Mouse (Mus musculus) thymus, adult 2 months (tissue): ENCODE data around the gene Lrrc7. TPM values are rescaled to one million over a fixed set of nuclear protein-coding genes. Genes with fewer than 3 reads are reported as not detected.

ENCODE experiments used
- DNase-seq: peaks from one replicate; pipeline ENCODE4 v3.0.0; 2021
- H3K27ac ChIP-seq: fragments of 200-500 bp; 2 replicates; pipeline ENCODE4 v1.5.1; 2012; ENCODE audit warnings: low read length, control low read depth; ENCODE audit not compliant: control insufficient read depth, insufficient read depth
- H3K27me3 ChIP-seq: fragments of 200-500 bp; 2 replicates; pipeline ENCODE4 v1.6.1; 2012; ENCODE audit warnings: mild to moderate bottlenecking, low read length, moderate library complexity, mixed read lengths; ENCODE audit not compliant: control insufficient read depth, insufficient read depth
- H3K36me3 ChIP-seq: fragments of 200-500 bp; 2 replicates; pipeline ENCODE4 v1.6.1; 2012; ENCODE audit warnings: mild to moderate bottlenecking, low read length, moderate library complexity; ENCODE audit not compliant: control insufficient read depth, insufficient read depth
- H3K4me1 ChIP-seq: fragments of 200-500 bp; replicated peaks from 2 replicates; pipeline ENCODE4 v1.6.1; 2012; ENCODE audit warnings: low read length; ENCODE audit not compliant: control insufficient read depth, insufficient read depth
- H3K4me3 ChIP-seq: fragments of 200-500 bp; 2 replicates; pipeline ENCODE4 v1.5.1; 2012; ENCODE audit warnings: mild to moderate bottlenecking, low read length, control low read depth, moderate library complexity; ENCODE audit not compliant: control insufficient read depth, insufficient read depth
- CTCF ChIP-seq: fragments of 200-500 bp; IDR thresholded peaks from 2 replicates; pipeline ENCODE4 v1.5.1; 2012; ENCODE audit warnings: mild to moderate bottlenecking, control low read depth, low read length, moderate library complexity, borderline replicate concordance; ENCODE audit not compliant: control insufficient read depth, poor library complexity, insufficient read depth; ENCODE audit errors: extremely low read depth
- POLR2A ChIP-seq: fragments of 200-500 bp; IDR thresholded peaks from 2 replicates; pipeline ENCODE4 v1.6.1; 2012; ENCODE audit warnings: mild to moderate bottlenecking, low read length, control low read depth, moderate library complexity; ENCODE audit not compliant: control insufficient read depth, poor library complexity, insufficient read depth; ENCODE audit errors: extremely low read depth
- WGBS: fragments of 180-500 bp; shearing (Covaris S2); methylation state at CpG from one replicate; pipeline ENCODE4 v1.1.7; 2018; 5-methylcytosine and 5-hydroxymethylcytosine counted together
- polyA plus RNA-seq: library from polyadenylated mRNA; depleted of rRNA; stranded (reverse); fragments of >200 nt; gene quantifications from 2 replicates; pipeline ENCODE4 v1.2.3, GENCODE M21; 2012

Gene Lrrc7
- polyA plus RNA-seq, 1 experiment, result not detected

DNA sequence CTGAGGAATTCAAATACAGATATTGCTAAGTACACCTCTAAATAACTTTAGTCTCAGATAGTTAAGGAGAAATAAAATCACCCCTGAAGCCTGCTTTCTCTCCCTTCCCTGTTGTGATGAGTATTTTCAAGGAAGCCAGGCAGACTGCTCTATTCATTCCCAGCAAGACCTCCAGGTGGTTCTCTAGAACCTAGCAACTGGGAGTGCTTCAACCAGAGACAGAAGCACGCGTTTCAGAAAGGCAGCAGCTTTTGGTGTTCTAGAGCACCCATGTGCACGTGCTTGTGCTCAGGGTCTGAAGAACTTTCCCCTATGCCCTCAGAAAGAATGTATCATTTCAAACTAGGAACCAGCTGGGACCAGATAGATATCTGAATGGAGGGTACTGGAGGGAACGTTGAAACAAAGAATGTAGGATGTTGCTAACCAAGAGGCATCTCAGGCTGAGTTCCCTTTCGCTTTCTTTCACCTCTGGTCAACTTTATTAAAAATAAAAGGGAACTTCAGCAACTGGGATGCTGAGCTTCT, 2.8 kb downstream of the Lrrc7 start:
- Histone ChIP-seq H3K4me3 (no peak overlapping the region), H3K36me3 (no peaks in the 10 kb centered on the region), H3K27me3 (no peaks in the 10 kb centered on the region), H3K27ac (no peak overlapping the region), H3K4me1 (no peaks in the 10 kb centered on the region)
- WGBS, result 18% methylated on average over 5 of the region's 5 CpGs
- TF ChIP-seq CTCF (no peak), POLR2A (no peak)
- no peak for DNase-seq

DNA sequence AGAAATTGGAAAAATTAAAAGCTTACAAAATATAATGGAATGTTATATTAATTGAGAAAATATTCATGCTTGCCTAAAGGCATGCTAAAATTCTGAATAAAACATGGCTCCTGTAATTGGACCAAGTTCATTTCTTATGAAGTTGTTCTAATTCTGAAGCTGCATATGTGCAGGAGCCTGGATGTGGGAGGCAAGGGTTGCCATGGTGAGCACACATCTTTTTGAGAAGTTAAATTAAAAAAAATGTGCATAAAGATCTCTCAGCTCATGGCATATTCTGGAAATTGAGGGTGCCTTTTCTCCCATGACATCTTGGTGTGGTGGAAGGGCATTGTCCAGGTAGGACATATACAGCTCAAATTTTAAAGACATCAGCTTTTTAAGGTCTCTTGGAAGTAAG, 3.4 kb downstream of the Lrrc7 start:
- Histone ChIP-seq H3K27ac (no peak overlapping the region), H3K36me3 (no peaks in the 10 kb centered on the region), H3K27me3 (no peaks in the 10 kb centered on the region), H3K4me3 (no peak overlapping the region), H3K4me1 (no peaks in the 10 kb centered on the region)
- DNase-seq, result no peak
- no peak for TF ChIP-seq POLR2A
- TF ChIP-seq CTCF, result no peak

DNA sequence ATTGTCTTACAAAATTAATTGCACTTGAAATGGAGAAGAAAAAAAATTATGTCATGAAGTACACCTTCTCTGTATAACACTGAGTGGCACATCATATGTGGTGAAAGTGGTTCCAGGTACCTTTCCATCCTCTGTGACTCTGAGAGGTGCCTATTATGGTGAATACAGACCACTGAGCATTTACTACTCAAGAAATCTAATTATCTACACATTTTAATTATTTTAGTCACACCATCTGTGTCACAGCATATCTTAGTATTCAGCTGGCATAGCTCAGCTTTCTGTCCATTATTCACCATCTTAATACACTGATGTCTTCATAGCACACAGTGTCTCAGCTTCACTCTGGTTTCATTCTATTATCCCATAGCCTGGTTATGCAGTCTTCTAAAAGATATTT, 7.7 kb downstream of the Lrrc7 start:
- H3K4me3 ChIP-seq, result no peak overlapping the region
- TF ChIP-seq CTCF, result no peak
- no peak for TF ChIP-seq POLR2A
- H3K36me3 ChIP-seq, result no peaks in the 10 kb centered on the region
- H3K27me3 ChIP-seq, result no peaks in the 10 kb centered on the region
- no peak overlapping the region for H3K27ac ChIP-seq
- no peaks in the 10 kb centered on the region for H3K4me1 ChIP-seq
- no peak for DNase-seq

DNA sequence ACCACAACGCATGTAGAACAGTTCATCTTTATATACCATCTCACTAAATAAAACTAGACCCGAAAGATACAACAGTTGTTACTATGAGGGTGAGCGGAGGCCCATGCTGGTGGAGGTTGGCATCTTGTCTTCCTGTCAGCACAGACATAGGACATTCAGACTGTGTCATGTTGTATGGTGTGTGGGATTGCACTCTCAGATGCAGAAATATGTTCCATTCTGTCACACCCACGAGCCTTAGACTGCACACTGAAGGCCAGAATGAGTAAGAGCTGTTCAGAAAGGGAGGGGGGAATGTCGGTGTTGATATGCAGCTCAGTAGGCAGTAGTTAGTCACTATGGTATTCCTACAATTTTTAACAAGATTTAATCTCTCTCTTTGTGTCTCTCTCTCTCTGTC, 9.9 kb downstream of the Lrrc7 start:
- no peaks in the 10 kb centered on the region for H3K36me3 ChIP-seq
- WGBS, result 76% methylated on average over 5 of the region's 5 CpGs
- H3K27ac ChIP-seq, result no peak overlapping the region
- H3K4me1 ChIP-seq, result no peaks in the 10 kb centered on the region
- no peak overlapping the region for H3K4me3 ChIP-seq
- DNase-seq, result no peak
- no peaks in the 10 kb centered on the region for H3K27me3 ChIP-seq
- TF ChIP-seq POLR2A (no peak), CTCF (no peak)

DNA sequence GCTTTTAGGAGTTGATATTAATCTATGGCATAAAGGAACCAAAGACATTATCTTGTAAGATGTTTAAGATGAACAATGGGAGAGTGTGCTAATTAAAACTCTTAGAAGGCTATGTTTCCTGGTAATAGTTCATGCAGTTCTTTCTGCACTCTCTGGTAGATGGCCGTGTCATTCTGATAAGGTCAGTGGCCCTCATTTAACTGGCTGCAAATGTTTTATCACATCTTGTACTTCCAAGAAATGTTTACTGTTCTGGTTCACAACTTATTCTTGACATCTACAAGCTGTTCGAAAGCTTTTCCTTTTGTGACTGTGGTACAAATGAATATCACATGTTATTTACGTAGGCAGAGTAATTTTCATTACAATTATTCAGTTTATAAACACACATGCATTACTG, 18.5 kb downstream of the Lrrc7 start:
- 85% methylated on average over 3 of the region's 3 CpGs for WGBS
- H3K27ac ChIP-seq, result no peak overlapping the region

DNA sequence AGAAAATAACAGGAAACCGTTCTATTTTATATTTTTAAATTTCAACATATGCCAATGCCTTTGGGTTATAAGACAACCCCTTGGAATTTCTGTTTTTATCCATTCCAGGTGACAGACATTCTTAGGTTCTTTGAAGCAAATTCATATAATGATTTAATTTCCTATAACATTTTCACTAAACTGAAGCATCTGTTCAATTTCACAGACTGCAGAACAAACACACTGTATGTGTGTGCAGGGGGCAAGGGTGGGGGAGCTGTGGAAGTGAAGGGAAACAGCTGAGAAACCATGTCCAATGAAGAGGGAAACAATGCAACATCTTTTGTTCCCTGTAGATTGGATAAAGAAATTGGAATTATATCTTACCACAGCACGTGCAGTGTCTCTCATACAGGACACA, 29.2 kb downstream of the Lrrc7 start:
- Histone ChIP-seq H3K4me1 (no peaks in the 10 kb centered on the region), H3K27me3 (no peaks in the 10 kb centered on the region), H3K27ac (no peak overlapping the region), H3K4me3 (no peak overlapping the region), H3K36me3 (no peaks in the 10 kb centered on the region)
- TF ChIP-seq POLR2A (no peak), CTCF (no peak)
- 77% methylated on average over 2 of the region's 2 CpGs for WGBS
- no peak for DNase-seq

More for the DNA sequence above, 18.5 kb downstream of the Lrrc7 start:
- DNase-seq, result no peak
- Histone ChIP-seq H3K4me3 (no peak overlapping the region), H3K4me1 (no peaks in the 10 kb centered on the region), H3K27me3 (no peaks in the 10 kb centered on the region), H3K36me3 (no peaks in the 10 kb centered on the region)
- TF ChIP-seq POLR2A, result no peak

DNA sequence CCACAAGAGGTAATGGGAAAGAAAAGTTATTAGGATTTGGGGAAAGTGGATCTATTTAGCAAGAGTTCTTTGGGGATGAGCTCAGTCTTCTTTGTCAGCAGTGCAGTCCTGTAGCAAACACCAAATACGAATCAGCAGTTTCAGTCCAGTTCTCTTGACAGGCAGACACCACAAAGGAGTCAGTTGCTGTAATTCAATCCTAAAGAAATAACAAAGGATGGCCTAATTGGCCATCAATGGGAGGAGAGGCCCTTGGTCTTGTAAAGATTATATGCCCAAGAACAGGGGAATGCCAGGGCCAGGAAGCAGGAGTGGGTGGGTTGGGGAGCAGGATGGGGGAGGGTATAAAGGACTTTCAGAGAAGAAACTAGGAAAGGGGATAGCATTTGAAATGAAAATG, 33.5 kb downstream of the Lrrc7 start:
- Histone ChIP-seq H3K4me1 (no peaks in the 10 kb centered on the region), H3K27me3 (no peaks in the 10 kb centered on the region), H3K36me3 (no peaks in the 10 kb centered on the region), H3K4me3 (no peak overlapping the region), H3K27ac (no peak overlapping the region)
- TF ChIP-seq POLR2A (no peak), CTCF (no peak)
- DNase-seq, result no peak
- WGBS, result 59% methylated on average over 1 of the region's 1 CpGs
